Comparison of ENCODE assay signal across 23 mouse cellular contexts in the genomic region with DNA sequence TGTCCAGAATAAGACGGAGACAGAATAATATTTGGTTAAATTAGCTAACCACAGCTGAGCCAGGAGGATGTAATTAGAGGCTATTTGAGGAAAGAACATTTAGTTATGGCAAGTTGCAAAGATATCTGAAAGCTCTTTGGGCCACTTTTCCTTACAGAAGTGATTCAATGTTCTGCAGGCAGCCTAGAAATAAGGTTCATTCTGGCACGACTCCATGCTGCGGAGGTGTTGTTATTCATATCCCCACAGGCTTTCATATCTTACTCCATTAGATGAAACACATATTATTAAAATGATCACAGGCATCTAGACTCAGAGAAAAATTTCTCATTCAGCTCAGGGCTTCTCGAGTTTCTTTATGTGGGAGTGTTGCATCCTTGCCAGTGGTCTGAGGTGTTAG.
DNase-seq lines count a peak whose midpoint lies in the region; ATAC-seq and TF ChIP-seq lines count a peak whose summit lies in the region.
"Had no signal": no experiment of that assay in that cellular context is flagged by ENCODE, and none has a peak within 500 bp of the region (broad histone marks: within the 10 kb centered on the region; RNA-seq: fewer than 3 reads in every experiment).

No protein-coding gene starts in this region.

- WGBS in embryonic facial prominence, embryonic 14.5 days, result 65% methylated on average over 4 of the region's 4 CpGs
- 80% methylated on average over 4 of the region's 4 CpGs for WGBS in embryonic facial prominence, embryonic 10.5 days
- WGBS in hindbrain, postnatal 0 days, result 74% methylated on average over 4 of the region's 4 CpGs

- no peaks in the 10 kb centered on the region for H3K4me1 ChIP-seq in embryonic facial prominence, embryonic 14.5 days (ENCODE audit: control insufficient read depth, insufficient read depth, low read length)
- no peaks in the 10 kb centered on the region for H3K4me1 ChIP-seq in embryonic facial prominence, embryonic 10.5 days
- no peaks in the 10 kb centered on the region for H3K4me1 ChIP-seq in hindbrain, postnatal 0 days (ENCODE audit: insufficient read depth, low read length)
- H3K4me1 ChIP-seq: forebrain, embryonic 15.5 days; heart, embryonic 10.5 days; limb, embryonic 15.5 days; megakaryocyte, embryonic 14.5 days; midbrain, embryonic 15.5 days had no signal

- no peaks in the 10 kb centered on the region for H3K9me3 ChIP-seq in embryonic facial prominence, embryonic 14.5 days (ENCODE audit: control insufficient read depth, low read length)
- no peaks in the 10 kb centered on the region for H3K9me3 ChIP-seq in embryonic facial prominence, embryonic 10.5 days
- H3K9me3 ChIP-seq in hindbrain, postnatal 0 days (ENCODE audit: low read length), result no peaks in the 10 kb centered on the region
- H3K9me3 ChIP-seq: forebrain, embryonic 15.5 days; G1E; heart, embryonic 10.5 days; limb, embryonic 15.5 days; megakaryocyte, embryonic 14.5 days; midbrain, embryonic 15.5 days had no signal

- H3K9ac ChIP-seq in embryonic facial prominence, embryonic 14.5 days (ENCODE audit: low read depth, low read length), result no peak overlapping the region
- no peak overlapping the region for H3K9ac ChIP-seq in hindbrain, postnatal 0 days (replicated peaks; ENCODE audit: low read length)
- H3K9ac ChIP-seq: forebrain, embryonic 15.5 days; hindbrain, embryonic 14.5 days; limb, embryonic 15.5 days; midbrain, embryonic 15.5 days had no signal

- no peak overlapping the region for H3K4me3 ChIP-seq in embryonic facial prominence, embryonic 14.5 days (ENCODE audit: low read depth, low read length)
- H3K4me3 ChIP-seq in embryonic facial prominence, embryonic 10.5 days, result no peak overlapping the region
- no peak overlapping the region for H3K4me3 ChIP-seq in hindbrain, postnatal 0 days (ENCODE audit: low read length)
- H3K4me3 ChIP-seq: forebrain, embryonic 15.5 days; heart, embryonic 10.5 days; limb, embryonic 15.5 days; megakaryocyte, embryonic 14.5 days; midbrain, embryonic 15.5 days had no signal

- no peaks in the 10 kb centered on the region for H3K27me3 ChIP-seq in embryonic facial prominence, embryonic 14.5 days (replicated peaks; ENCODE audit: control insufficient read depth, insufficient read depth, low read length)
- no peaks in the 10 kb centered on the region for H3K27me3 ChIP-seq in embryonic facial prominence, embryonic 10.5 days (replicated peaks; ENCODE audit: low read depth, poor library complexity, severe bottlenecking)
- H3K27me3 ChIP-seq in hindbrain, postnatal 0 days (ENCODE audit: insufficient read depth, low read length), result no peaks in the 10 kb centered on the region
- H3K27me3 ChIP-seq: forebrain, embryonic 15.5 days; limb, embryonic 15.5 days; megakaryocyte, embryonic 14.5 days; midbrain, embryonic 15.5 days had no signal

- H3K36me3 ChIP-seq in embryonic facial prominence, embryonic 14.5 days (ENCODE audit: control insufficient read depth, insufficient read depth, low read length), result no peaks in the 10 kb centered on the region
- no peaks in the 10 kb centered on the region for H3K36me3 ChIP-seq in embryonic facial prominence, embryonic 10.5 days (replicated peaks)
- H3K36me3 ChIP-seq in hindbrain, postnatal 0 days (ENCODE audit: insufficient read depth, low read length), result no peaks in the 10 kb centered on the region
- H3K36me3 ChIP-seq: forebrain, embryonic 15.5 days; G1E; heart, embryonic 10.5 days; limb, embryonic 15.5 days; midbrain, embryonic 15.5 days had no signal

- TF ChIP-seq CTCF in hindbrain, postnatal 0 days (IDR thresholded peaks at IDR 0.05; ENCODE audit: low read depth), result no peak

- ATAC-seq in embryonic facial prominence, embryonic 14.5 days (ENCODE audit: low read depth), result no peak
- ATAC-seq in erythroblast, adult 5-6 weeks (replicated peaks; ENCODE audit: low FRiP score, poor library complexity, severe bottlenecking), result no peak
- no peak for ATAC-seq in hindbrain, postnatal 0 days
- ATAC-seq: CD4-positive, CD25-positive, alpha-beta regulatory T cell, adult 4 months; forebrain, embryonic 15.5 days; intestine, embryonic 16.5 days; midbrain, embryonic 15.5 days had no signal

- H3K27ac ChIP-seq in embryonic facial prominence, embryonic 14.5 days (replicated peaks; ENCODE audit: low read depth, low read length), result no peak overlapping the region
- H3K27ac ChIP-seq in embryonic facial prominence, embryonic 10.5 days (replicated peaks), result no peak overlapping the region
- no peak overlapping the region for H3K27ac ChIP-seq in hindbrain, postnatal 0 days
- H3K27ac ChIP-seq: forebrain, embryonic 15.5 days; heart, embryonic 10.5 days; hindbrain, embryonic 14.5 days; limb, embryonic 15.5 days; midbrain, embryonic 15.5 days had no signal

- H3K4me2 ChIP-seq in embryonic facial prominence, embryonic 14.5 days (ENCODE audit: low read depth, low read length), result no peak overlapping the region
- H3K4me2 ChIP-seq in hindbrain, postnatal 0 days (ENCODE audit: low read depth, low read length), result no peak overlapping the region
- H3K4me2 ChIP-seq: forebrain, embryonic 15.5 days; hindbrain, embryonic 14.5 days; limb, embryonic 15.5 days; midbrain, embryonic 15.5 days had no signal

- peak; percentile 6 for DNase-seq in embryonic facial prominence, embryonic 14.5 days (ENCODE audit: low spot score)
- no peak for DNase-seq in embryonic facial prominence, embryonic 10.5 days (ENCODE audit: low spot score)
- DNase-seq in layer of hippocampus, adult 18-20 months (ENCODE audit: low spot score in 2 of 2), result peak; percentile 37 to 49
- DNase-seq in left cerebral cortex, adult 8-10 months (ENCODE audit: low spot score in 2 of 2), result peak; percentile 5 to 55
- peak; percentile 14 for DNase-seq in right cerebral cortex, postnatal 25 days
- no peak for DNase-seq in hindbrain, postnatal 0 days (ENCODE audit: low spot score)
- DNase-seq in thymus, postnatal 25 days, result no peak
- DNase-seq: adrenal gland, postnatal 36 days; cerebellum, postnatal 10 days; embryo, embryonic 11 days; heart, postnatal 14 days; lung, postnatal 10 days; thymus, adult 2 months had no signal

Comparison
In these comparisons a context has a peak if more than half of its experiments do, and no peak if none do; other contexts are left out.
1. DNase-seq: peak in embryonic facial prominence, embryonic 14.5 days (single experiment), layer of hippocampus, adult 18-20 months (2 of 2), left cerebral cortex, adult 8-10 months (2 of 2) and right cerebral cortex, postnatal 25 days (single experiment); none in embryonic facial prominence, embryonic 10.5 days (single experiment), hindbrain, postnatal 0 days (single experiment) and thymus, postnatal 25 days (single experiment).